Mouse (Mus musculus) liver, embryonic 14.5 days (tissue): Measurements from ENCODE around the gene Ccdc84.

ENCODE experiments used
- CTCF ChIP-seq: IDR thresholded peaks from 2 replicates; pipeline ENCODE4 v1.5.1; 2016; ENCODE audit warnings: antibody characterized with exemption, low read depth, control low read depth
- EP300 ChIP-seq: IDR thresholded peaks from 2 replicates; pipeline ENCODE4 v1.6.1; 2016; ENCODE audit warnings: antibody characterized with exemption, low read depth

DNA sequence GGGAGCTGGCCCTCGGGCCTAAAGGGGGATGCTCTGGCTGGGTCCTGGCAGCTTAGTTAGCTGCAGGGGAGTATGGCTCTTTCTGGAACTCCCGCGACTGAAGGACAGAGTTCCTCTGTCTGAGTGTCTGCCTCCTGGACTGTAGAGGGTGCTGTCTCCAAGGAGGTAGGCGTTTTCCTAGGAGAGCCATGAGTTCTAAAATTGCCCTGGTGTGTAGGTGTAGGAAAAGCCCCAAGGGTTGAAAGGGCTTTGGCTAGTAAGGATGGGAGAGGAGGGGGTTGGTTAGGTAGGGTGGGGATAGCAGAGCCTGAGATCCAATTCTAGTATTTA, 36.5 kb upstream of the Ccdc84 start, which contains the start of gene Upk2:
- TF ChIP-seq CTCF (0 out of 2 replicates have a peak, but pooled peaks have one; percentile 14), EP300 (no peak)
